Mouse (Mus musculus) forebrain, embryonic 14.5 days (tissue): ENCODE results near the gene Rbm43. TPM values are rescaled to one million over a fixed set of nuclear protein-coding genes. Genes with fewer than 3 reads are reported as not detected.

Experiments
- ATAC-seq: fragments of 200-750 bp; cut with Nextera tagmentation; 2 replicates; pipeline ENCODE4 v1.8.0; 2017; ENCODE audit warnings: mild to moderate bottlenecking, moderate library complexity
- DNase-seq: peaks from one replicate; pipeline ENCODE4 v3.0.0-alpha.2; 2015; ENCODE audit warnings: low spot score
- H3K27ac ChIP-seq: fragments of 300-500 bp; sonication (generic); 2 replicates; pipeline ENCODE4 v1.5.1; 2014; ENCODE audit warnings: low read depth, mild to moderate bottlenecking, control low read depth, low read length, moderate library complexity
- H3K27me3 ChIP-seq: fragments of 300-500 bp; sonication (generic); replicated peaks from 2 replicates; pipeline ENCODE4 v1.6.1; 2014; ENCODE audit warnings: low read length, control low read depth, mixed read lengths; ENCODE audit not compliant: control insufficient read depth, insufficient read depth
- H3K36me3 ChIP-seq: fragments of 300-500 bp; sonication (generic); 2 replicates; pipeline ENCODE4 v1.6.1; 2014; ENCODE audit warnings: low read length, control low read depth; ENCODE audit not compliant: control insufficient read depth, insufficient read depth
- H3K4me1 ChIP-seq: fragments of 300-500 bp; sonication (generic); 2 replicates; pipeline ENCODE4 v1.6.1; 2014; ENCODE audit warnings: antibody characterized with exemption, low read length, control low read depth; ENCODE audit not compliant: control insufficient read depth, insufficient read depth
- H3K4me2 ChIP-seq: fragments of 300-500 bp; sonication (generic); 2 replicates; pipeline ENCODE4 v1.6.1; 2014; ENCODE audit warnings: mild to moderate bottlenecking, control low read depth, low read length
- H3K4me3 ChIP-seq: fragments of 300-500 bp; sonication (generic); 2 replicates; pipeline ENCODE4 v1.5.1; 2014; ENCODE audit warnings: low read depth, low read length, control low read depth
- H3K9ac ChIP-seq: fragments of 300-500 bp; sonication (generic); 2 replicates; pipeline ENCODE4 v1.6.1; 2014; ENCODE audit warnings: mild to moderate bottlenecking, low read length, control low read depth, moderate library complexity
- H3K9me3 ChIP-seq: fragments of 300-500 bp; sonication (generic); replicated peaks from 2 replicates; pipeline ENCODE4 v1.6.1; 2016; ENCODE audit warnings: low read length, control low read depth, mixed read lengths; ENCODE audit not compliant: control insufficient read depth
- WGBS: fragments of 180-500 bp; shearing (Covaris S2); extraction: QIAGEN DNeasy Blood & Tissue Kit; methylation state at CpG from one replicate; pipeline ENCODE4 v1.1.7; 2014; 5-methylcytosine and 5-hydroxymethylcytosine counted together
- polyA plus RNA-seq: library from polyadenylated mRNA; unstranded; fragments of >200 nt; fragmentation: Nextera tagmentation; extraction: Ambion mirVana; gene quantifications from 2 replicates; pipeline ENCODE4 v1.2.1, GENCODE M21; 2014

Rbm43 gene
- polyA plus RNA-seq, 1 experiment from 2014 or later, result 5.5 TPM

- Histone ChIP-seq H3K9ac (no peak overlapping the region), H3K36me3 (no peaks in the 10 kb centered on the region), H3K4me1 (no peaks in the 10 kb centered on the region), H3K27me3 (no peaks in the 10 kb centered on the region), H3K4me2 (no peak overlapping the region), H3K9me3 (no peaks in the 10 kb centered on the region), H3K27ac (no peak overlapping the region), H3K4me3 (no peak overlapping the region)
- WGBS, result 90% methylated on average over 7 of the region's 7 CpGs
- ATAC-seq (no peak), DNase-seq (no peak)
Measured at GRCm38 (mm10) chr2:51953648-51954204, 18.8 kb upstream of the Rbm43 start.

GRCm38 (mm10) chr2:51950876-51951275 lies 15.9 kb upstream of the Rbm43 start:
- H3K27me3 ChIP-seq, result no peaks in the 10 kb centered on the region
- 29% methylated on average over 1 of the region's 1 CpGs for WGBS
- no peak overlapping the region for H3K9ac ChIP-seq
- no peak overlapping the region for H3K4me3 ChIP-seq
- H3K27ac ChIP-seq, result no peak overlapping the region
- H3K9me3 ChIP-seq, result no peaks in the 10 kb centered on the region
- H3K4me2 ChIP-seq, result no peak overlapping the region
- H3K36me3 ChIP-seq, result no peaks in the 10 kb centered on the region
- DNase-seq (no peak), ATAC-seq (no peak)
- H3K4me1 ChIP-seq, result no peaks in the 10 kb centered on the region

GRCm38 (mm10) chr2:51948105-51948830 lies 13.3 kb upstream of the Rbm43 start:
- Histone ChIP-seq H3K27ac (no peak overlapping the region), H3K4me1 (no peaks in the 10 kb centered on the region), H3K27me3 (no peaks in the 10 kb centered on the region), H3K4me3 (no peak overlapping the region), H3K9me3 (no peaks in the 10 kb centered on the region), H3K9ac (no peak overlapping the region), H3K4me2 (no peak overlapping the region), H3K36me3 (no peaks in the 10 kb centered on the region)
- WGBS, result 85% methylated on average over 6 of the region's 6 CpGs
- DNase-seq, result peak; percentile 69
- ATAC-seq, result no peak

- H3K4me1 ChIP-seq, result no peaks in the 10 kb centered on the region
- no peak overlapping the region for H3K9ac ChIP-seq
- no peaks in the 10 kb centered on the region for H3K27me3 ChIP-seq
- H3K4me3 ChIP-seq, result no peak overlapping the region
- no peaks in the 10 kb centered on the region for H3K36me3 ChIP-seq
- H3K27ac ChIP-seq, result no peak overlapping the region
- ATAC-seq (no peak), DNase-seq (no peak)
- no peaks in the 10 kb centered on the region for H3K9me3 ChIP-seq
- WGBS, result 71% methylated on average over 2 of the region's 2 CpGs
- no peak overlapping the region for H3K4me2 ChIP-seq
Measured at GRCm38 (mm10) chr2:51945812-51946211, 10.8 kb upstream of the Rbm43 start.

GRCm38 (mm10) chr2:51941832-51942231 lies 6.9 kb upstream of the Rbm43 start:
- Histone ChIP-seq H3K36me3 (no peaks in the 10 kb centered on the region), H3K4me1 (no peaks in the 10 kb centered on the region), H3K27ac (no peak overlapping the region), H3K9me3 (no peaks in the 10 kb centered on the region), H3K9ac (no peak overlapping the region), H3K27me3 (no peaks in the 10 kb centered on the region), H3K4me3 (no peak overlapping the region), H3K4me2 (no peak overlapping the region)
- 93% methylated on average over 7 of the region's 7 CpGs for WGBS
- ATAC-seq, result no peak
- DNase-seq, result no peak

GRCm38 (mm10) chr2:51938750-51939149 lies 3.8 kb upstream of the Rbm43 start:
- no peaks in the 10 kb centered on the region for H3K9me3 ChIP-seq
- 94% methylated on average over 2 of the region's 3 CpGs for WGBS
- no peak overlapping the region for H3K9ac ChIP-seq
- ATAC-seq (no peak), DNase-seq (no peak)
- no peak overlapping the region for H3K4me3 ChIP-seq
- 0 out of 2 replicates have a peak, but pooled peaks cover 3% of the 10 kb centered on the region for H3K4me1 ChIP-seq
- no peaks in the 10 kb centered on the region for H3K36me3 ChIP-seq
- H3K4me2 ChIP-seq, result no peak overlapping the region
- no peak overlapping the region for H3K27ac ChIP-seq
- no peaks in the 10 kb centered on the region for H3K27me3 ChIP-seq

GRCm38 (mm10) chr2:51937004-51937403 lies 2.0 kb upstream of the Rbm43 start:
- Histone ChIP-seq H3K4me1 (0 out of 2 replicates have a peak, but pooled peaks cover 3% of the 10 kb centered on the region), H3K27me3 (no peaks in the 10 kb centered on the region), H3K4me3 (no peak overlapping the region), H3K9ac (no peak overlapping the region), H3K4me2 (no peak overlapping the region), H3K27ac (no peak overlapping the region), H3K36me3 (no peaks in the 10 kb centered on the region), H3K9me3 (no peaks in the 10 kb centered on the region)
- no peak for DNase-seq
- 66% methylated on average over 6 of the region's 6 CpGs for WGBS
- no peak for ATAC-seq

- Histone ChIP-seq H3K9me3 (no peaks in the 10 kb centered on the region), H3K36me3 (no peaks in the 10 kb centered on the region), H3K4me3 (no peak overlapping the region), H3K4me2 (no peak overlapping the region), H3K27me3 (no peaks in the 10 kb centered on the region), H3K9ac (no peak overlapping the region), H3K27ac (no peak overlapping the region), H3K4me1 (0 out of 2 replicates have a peak, but pooled peaks cover 3% of the 10 kb centered on the region)
- DNase-seq (no peak), ATAC-seq (no peak)
- 77% methylated on average over 3 of the region's 3 CpGs for WGBS
Measured at GRCm38 (mm10) chr2:51936585-51936984, 1.6 kb upstream of the Rbm43 start.

GRCm38 (mm10) chr2:51935921-51936320 lies 958 bp upstream of the Rbm43 start:
- DNase-seq (no peak), ATAC-seq (no peak)
- Histone ChIP-seq H3K27ac (no peak overlapping the region), H3K4me1 (0 out of 2 replicates have a peak, but pooled peaks cover 3% of the 10 kb centered on the region), H3K36me3 (no peaks in the 10 kb centered on the region), H3K4me2 (no peak overlapping the region), H3K27me3 (no peaks in the 10 kb centered on the region), H3K9me3 (no peaks in the 10 kb centered on the region), H3K4me3 (no peak overlapping the region), H3K9ac (no peak overlapping the region)
- 95% methylated on average over 7 of the region's 7 CpGs for WGBS
